Mouse (Mus musculus): ENCODE measurements around the gene Dll4.

DNA sequence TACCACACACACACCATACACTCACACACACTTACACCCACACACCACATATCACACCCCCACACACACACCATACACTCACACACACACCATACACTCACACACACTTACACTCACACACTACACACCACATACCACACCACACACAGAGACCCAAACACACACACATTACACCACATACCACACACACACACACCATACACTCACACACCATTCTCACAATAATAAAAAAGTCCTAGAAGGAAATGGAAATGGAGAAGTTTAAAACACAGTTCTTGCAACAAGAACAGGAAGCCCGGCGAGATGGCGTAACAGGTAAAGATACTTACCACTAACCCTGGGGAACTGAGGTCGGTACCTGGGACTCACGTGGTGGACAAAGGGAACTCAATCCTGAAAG, 31.2 kb downstream of the Dll4 start:
- TF ChIP-seq CTCF (IDR thresholded peaks at IDR 0.05; ENCODE audit: control insufficient read depth, insufficient read depth, insufficient read length): no peak
- no peak for TF ChIP-seq MYOG (IDR thresholded peaks at IDR 0.05; ENCODE audit: control insufficient read depth, extremely low read depth, insufficient read length)
- no peak for TF ChIP-seq USF1 (IDR thresholded peaks at IDR 0.05; ENCODE audit: low read depth)
